Mouse (Mus musculus): ENCODE measurements at regions not wholly inside any gene's neighbourhood (a gene's known extent, or its start where the extent isn't known, plus 50 kb on each side); places are given as distances from the start of the nearest gene placed in this dataset.

DNA sequence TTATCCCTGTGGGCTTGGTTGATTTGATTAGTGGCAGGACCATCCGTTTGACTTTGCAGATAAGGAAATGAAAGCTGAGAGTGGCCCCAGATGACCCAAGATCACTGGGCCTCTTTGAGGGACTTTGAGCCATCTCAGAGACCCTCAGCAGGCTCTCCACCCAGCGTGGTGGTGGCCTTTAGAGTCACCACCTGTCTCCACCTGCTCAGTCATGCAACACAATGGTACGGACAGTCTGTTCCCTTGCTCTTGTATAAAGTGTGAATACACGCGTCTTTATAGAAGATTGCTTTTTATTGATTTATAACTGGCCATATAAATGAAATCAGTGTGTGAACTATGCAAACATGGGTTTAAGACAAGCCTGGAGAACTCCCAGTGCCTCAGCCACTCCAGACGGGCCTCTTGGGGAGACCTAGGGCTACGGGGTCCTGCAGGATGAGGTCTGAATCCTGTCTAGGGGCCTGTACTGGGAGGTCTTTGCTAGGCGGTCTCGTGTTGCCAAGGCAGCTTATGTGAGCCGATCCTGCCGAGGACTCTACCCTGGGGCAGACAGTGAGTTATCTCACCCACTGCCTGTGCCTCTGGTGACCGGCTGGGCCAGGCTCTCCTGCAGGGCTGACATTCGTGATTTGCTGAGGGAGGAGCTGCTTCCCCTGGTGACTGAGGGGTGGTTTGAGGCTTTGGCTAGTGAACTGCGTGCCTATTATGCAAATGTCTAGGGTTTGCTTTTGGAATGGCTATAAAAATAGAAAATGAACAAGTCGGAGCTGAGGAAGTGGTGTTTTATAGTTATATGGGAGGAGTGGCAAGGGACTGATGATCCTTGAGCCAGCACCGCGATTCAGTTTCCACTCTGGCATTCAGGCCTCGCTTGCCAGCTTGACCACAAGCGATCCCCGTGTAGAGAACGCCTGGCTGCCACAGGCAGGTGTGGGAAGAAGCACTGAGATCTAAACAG is 176.5 kb downstream of the Fam43a start:
- peak; percentile 58 to 70 for DNase-seq

DNA sequence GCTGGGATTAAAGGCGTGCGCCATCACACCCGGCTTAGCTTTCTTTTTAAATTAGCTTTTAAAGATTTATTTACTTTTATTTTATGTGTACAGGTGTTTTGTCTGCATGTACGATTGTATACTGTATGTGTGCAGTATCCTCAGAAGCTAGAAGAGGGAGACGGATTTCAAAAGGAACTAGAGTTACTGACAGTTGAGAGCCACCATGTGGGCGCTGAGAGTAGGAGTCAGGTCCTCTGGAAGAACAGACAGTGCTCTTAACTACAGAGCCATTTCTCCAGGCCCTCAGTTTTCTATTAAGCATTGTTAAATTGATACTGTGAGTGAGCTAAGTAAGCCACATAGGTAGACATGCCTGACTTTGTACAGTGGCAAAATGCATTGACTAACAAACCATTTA is 177.9 kb downstream of the Fam43a start:
- DNase-seq = no peak

DNA sequence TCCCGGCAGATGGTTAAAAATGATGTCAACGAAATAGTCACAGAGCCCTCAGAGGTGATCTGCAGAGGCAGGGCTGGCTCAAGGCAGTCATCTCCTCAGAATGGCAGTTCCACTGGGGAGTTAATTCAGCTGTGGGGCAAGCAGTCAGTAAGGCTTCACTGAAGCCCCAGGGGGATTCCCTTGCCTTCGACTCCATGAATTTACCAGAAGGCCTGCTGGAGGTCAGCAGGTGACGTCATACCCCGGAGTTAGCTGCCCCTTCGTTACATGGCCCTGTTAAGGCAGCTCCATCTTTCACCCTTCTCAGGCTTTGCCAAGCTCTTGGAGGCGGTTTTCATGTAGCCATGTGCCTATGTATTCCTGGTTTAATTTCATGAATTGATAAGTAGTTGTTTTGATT is 178.6 kb downstream of the Fam43a start:
- no peak for DNase-seq

DNA sequence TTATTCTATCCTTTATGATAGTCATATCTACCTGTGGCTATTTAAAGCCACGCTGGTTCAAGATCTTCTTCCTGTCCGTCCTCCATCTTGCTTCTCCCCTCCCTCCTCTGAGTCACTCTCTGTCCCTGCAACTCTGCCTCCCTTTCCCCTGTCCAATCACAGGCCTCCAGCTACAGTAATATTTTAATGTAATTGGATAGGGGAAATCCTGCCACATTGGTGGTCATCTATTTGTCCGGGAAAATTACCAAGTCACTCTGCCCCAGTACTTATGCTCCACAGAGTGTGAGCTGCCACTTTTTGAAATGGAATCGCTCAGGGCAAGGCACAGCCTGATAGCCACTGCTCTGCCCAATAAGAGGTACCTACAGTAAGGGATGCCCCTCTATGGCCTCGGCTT is 179.4 kb downstream of the Fam43a start:
- no peak for DNase-seq

DNA sequence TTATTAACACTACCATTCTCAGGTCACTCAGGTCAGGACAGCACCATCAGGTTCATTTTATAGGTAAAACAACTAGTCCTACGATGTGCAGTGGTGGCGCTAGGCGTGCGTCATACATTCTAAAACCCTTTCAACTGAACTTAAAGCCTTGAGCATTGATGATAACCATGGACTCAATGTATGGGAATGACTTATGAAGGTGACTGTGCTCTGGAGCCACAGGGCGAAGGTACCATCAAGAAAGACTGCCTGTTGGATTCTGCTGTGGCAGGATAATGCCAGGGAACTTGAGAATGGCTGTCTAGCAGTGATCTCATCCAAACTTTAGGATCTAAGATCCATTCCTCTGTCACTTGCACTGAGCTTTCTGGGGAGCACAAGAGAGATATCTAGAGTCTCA is 184.7 kb downstream of the Fam43a start:
- DNase-seq = no peak

DNA sequence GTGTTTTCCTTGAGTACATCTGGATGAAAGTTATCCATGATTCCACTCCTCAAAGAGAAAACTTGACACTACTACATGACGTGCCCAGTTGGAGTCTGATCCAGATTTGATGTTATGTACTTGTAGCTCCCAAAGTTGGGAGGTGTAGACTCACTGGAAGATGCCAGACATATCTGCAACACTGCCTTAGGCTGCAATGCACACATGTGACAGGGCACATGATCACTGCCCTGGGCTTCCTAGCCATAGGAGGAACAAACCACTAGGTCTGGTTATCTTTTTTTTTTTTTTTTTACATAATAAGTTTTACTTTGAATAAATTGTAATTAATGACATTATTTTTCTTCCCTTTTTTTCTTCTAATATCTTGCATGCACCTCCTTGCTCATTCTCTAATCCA is 185.4 kb downstream of the Fam43a start:
- DNase-seq = no peak

DNA sequence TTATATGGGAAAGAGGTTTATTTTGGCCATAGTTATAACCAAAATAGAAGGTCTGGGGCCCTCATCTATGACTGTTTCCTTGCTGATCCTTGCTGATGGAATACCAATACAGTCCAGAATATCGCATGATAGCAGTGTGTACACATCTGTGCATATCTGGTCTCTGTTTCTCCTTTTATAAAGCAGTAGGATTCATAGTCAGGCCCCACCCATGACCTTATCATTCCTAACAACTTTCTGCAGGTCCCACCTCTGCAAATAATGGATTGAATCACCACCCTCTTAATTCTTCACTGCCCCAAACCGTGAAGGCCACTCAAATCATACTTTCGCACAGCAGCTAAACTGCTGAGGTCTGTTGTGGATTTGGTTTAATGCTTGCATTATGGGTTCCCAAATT is 186.5 kb downstream of the Fam43a start:
- DNase-seq = no peak

DNA sequence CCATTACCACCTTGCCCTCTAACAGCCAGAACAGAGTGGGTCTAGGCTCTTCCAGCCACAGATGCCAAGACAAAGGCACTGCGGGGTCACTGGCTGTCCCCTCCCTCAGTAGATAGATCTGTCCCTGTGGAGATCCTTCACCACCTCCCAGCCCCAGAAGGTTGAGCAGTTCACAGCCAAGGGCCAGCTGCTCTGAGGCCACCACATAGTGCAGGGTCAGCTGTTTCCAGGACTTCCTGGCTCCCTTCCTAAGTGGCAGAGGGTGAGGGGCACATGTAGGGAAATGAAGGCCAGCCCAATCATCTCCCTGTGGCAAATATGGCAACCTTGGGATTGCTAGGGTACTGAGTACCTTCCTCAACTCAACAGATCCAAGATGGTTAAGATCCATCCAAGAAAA is 187.8 kb downstream of the Fam43a start:
- DNase-seq = peak in 1 of 2 experiments; percentile 64

DNA sequence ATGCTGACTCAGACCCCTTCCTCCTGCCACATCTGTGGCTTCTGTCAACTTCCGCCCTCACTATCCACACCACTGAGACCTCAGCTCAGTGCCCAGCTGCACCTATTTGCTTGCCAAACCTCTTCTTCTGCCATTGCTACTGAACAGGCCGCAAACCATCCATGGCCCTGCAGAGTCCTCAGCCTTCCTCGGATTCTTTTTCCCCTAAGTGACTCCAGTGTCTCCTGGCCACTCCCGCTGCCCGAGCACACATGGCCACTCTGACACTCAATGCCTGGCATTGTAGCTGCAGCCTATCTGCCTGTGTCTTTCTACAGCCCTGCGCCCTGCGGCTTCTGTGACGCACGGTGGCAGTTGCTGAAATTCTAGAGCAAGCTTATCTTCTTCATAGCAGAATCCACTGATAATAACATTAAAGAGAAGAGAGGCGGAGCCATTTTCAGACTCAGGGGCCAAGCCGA is 188.8 kb downstream of the Fam43a start:
- peak; percentile 55 to 62 for DNase-seq

DNA sequence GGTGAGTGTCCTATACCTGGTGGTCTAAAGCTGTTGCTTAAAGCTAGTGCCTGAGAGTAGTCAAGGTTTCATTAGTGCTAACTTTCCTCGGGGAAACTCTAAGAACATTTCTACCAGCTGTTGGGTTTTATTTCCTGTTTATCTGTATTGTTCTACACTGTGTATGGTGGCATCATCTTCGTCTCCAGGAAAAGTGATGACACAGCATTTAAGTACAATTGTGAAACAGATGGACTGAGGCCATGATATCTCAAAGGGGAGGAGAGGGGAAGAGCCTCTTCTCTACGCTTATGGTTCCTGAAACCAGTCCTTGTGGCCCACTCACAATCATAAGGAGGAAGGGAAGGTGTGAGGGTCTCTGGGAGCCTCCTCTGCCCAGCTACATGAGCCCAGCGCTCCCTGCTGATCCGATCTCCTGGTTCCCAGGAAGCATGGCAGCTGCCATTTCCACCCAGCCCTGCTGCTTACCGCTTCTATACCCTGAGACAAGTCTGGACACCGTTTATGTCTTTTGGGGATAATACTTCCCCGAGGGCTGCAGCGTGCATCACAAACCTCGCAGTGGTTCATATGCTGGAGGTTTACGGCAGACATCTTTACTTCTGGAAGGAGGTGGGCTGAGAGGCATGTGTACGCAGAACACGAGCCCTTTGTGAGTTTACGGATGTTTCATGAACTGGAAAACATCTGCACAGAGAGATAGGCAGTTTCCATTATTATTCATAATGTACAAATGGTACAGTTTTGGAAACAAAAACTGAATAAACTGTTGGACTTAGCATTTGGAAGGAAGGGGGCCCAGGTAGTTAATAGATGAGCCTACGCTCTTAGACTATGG is 189.6 kb downstream of the Fam43a start:
- DNase-seq = peak; percentile 53 to 68

DNA sequence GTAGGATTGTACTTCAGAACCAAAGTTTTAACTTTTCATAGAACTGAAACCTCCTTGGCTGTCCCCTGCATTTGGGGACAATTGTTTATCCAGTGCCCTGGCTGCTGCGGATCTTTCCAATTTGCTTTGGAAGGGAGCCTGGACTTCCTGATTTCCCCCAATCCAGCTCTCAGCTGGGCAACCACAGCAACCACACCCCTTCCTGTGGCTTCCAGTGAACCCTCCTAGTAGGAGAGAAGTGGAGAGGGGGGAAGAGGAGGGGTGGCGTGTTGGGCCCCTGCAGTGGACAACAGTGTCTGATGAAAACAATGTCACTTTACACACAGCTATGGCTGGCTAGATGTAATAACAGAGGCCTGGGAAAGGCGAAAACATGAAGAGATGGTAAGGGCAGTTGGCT is 190.5 kb downstream of the Fam43a start:
- DNase-seq = peak; percentile 88 to 94

DNA sequence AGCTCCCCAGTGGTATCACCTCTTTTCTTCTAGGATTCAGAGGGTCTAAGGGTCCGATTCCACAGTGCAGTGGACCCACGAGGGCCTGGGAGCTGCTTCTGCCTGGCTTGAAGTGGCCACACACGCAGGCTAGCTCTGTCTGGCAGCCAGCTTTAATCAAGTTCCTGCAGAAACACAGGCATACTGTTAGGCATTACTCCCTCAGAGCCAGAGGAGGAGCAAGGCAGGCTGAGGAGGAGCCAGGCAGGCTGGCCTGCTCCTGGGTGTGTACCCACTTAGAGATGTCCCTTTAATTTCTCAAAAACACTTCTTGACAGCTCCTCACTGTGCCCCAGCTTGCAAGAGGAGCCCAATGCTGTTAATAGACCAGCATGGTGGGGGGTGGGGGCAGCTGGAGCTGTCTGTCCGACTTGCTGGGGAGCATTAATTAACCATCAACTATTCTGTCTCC is 191.1 kb downstream of the Fam43a start:
- peak; percentile 75 to 83 for DNase-seq

DNA sequence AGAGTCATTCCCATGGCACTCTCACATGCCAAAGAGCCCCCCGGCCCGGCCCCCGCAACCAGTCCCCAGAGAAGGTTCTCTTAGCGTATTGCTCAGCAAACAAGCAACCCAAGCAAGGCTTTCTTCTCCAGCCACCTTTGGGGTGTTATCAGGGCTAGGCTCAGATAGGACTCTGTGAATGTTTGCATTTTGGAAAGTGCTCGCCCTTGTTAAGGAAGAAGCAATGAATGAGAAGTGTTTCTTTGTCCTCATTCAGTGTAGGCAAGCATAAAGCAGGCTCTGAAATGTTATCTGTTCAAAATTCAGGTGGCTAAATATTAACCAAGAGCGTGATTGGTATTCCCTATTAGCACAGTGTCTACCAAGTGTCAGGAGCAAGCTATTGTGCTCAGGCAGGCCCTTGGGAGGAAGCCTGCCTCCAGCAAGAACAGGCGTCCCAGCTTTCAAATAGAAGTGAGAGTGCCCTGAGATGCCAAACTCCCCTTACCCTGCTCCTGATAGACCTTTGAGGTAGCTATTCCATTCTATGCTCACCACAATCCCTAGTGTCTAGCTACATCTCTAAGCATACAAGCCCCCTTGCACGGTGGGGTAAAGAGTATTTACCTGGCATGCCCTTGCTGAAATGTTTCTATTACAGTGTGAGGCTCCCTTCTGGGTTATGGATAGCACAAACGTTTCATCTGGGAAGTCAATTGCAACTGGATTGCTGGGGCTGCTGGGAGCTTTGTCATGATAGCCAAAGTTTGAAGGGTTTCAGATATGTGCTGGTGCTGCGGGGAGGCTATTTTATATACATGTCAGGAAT is 191.7 kb downstream of the Fam43a start:
- DNase-seq = peak in 1 of 2 experiments; percentile 25

DNA sequence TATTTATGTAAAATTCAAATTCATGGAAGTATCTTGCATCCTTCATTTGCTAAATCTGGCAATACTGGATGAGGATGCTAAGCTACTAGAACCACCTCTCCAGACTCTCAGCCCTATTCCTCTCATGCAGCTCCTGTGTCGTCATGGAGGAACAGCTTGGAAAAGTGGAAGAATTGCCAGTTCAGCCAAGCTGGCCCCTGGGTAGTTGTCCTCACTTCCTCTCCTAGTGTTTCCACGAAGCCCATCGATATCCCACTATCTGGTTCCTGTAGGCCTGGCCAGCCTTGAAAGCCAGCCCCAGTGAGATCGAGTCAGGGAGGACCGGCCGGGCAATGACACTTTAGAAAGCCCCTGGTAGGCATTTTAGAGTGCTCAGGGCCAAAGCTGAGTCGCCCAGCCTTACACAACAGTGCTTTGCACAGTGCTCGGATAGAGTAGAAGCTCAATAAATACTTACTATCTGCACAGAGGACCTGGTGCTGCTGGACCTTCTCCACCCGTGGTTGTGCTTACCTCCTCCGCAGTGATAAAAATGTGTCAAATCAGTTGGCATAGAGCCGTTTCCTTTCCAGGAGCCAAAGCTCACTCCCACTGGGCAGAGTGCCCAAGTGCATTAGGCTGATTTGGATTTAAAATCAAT is 193.3 kb downstream of the Fam43a start:
- peak; percentile 45 to 62 for DNase-seq

DNA sequence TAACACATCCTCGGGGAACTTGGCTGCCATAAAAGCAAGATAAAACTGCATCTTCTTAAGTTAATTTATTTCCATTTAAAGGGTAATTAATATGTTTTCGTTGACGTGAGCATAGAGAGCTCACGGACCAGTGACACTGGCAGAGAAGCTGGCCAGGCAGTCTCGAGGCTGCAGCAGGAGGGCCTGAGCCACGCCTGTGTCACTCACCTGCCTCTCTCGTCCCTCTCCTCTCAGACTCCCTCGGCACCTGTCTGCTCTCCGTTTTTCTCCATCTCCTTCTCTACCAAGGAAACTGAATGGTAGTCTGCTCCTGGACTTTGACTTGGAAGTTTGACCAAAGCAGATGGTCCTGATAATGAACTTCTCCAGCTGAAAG is 193.8 kb downstream of the Fam43a start:
- no peak for DNase-seq

DNA sequence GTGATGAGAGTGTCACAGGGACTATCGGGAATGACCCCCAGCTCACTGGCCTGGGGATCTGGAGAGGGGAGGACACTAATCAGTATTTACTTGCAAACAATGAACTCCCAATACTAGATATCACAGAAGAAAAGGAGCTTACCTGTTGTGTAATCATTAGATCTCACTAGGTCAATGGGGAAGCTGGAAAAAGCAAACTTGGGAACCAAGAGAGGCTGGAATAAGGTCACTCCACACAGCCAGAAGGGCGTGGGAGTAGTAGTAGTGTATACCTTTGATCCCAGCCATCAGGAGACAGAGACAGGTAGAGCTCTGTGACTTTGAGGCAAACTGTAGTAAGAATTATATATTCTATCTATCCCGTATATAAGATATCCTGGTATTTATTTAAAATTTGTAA is 194.3 kb downstream of the Fam43a start:
- DNase-seq = no peak

DNA sequence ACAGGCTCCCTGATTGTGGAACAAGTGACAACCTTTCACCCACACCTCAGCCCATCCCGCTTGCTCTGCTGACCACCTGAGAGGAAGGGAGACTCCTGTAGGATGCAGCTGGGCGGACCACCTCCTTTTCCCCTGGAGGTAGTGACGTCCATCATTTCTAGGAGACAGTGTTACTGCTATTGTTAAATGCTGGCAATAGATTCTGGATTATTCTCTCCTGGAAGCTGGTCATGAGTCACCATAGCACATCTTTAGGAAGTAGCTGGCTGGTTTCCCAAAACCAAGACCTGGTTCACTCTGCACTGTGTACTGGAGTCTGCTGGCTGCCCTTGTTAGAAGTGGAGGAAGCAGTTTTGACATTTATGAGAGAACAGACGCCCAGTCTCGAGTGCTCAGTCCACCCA is 196.0 kb downstream of the Fam43a start:
- DNase-seq = peak; percentile 56 to 83

DNA sequence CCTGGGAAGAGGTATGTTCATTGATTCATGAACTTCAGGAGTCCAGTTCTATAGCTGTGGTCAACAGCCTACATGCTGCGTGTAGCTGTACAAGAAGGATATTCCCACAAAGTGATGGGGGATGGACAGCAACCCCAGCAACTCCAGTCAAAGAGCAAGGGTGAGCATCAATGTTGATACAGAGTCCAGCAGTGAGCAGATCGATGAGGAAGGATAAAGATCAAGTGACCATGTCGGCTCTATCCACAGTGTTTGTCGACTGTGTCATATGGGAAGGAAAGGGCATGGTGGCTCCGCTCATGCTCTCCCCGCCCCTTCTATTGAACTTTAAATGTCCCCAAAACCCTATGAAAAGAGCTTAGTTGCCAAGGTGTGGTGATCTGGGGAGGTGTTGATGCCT is 196.6 kb downstream of the Fam43a start:
- no peak for DNase-seq

DNA sequence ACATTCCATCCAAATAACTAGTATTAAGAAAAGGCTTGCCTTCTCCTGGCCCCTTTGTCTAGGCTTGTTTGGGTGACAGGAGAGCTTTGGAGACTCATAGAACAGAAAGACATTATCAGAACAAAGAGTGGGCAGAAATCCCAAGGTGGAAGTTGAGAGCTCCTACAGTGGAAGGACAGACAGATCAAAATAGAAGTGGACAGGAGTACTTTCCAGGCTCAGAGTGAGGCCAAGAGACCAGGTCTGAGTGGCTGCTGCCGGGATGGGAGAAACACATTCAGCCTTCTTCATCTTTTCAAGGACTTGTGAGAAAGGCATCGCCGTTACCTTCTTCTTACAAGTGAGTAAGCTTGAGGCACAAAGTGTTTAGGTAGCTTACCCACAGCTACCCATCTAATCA is 197.5 kb downstream of the Fam43a start:
- DNase-seq = peak in 1 of 2 experiments; percentile 12

DNA sequence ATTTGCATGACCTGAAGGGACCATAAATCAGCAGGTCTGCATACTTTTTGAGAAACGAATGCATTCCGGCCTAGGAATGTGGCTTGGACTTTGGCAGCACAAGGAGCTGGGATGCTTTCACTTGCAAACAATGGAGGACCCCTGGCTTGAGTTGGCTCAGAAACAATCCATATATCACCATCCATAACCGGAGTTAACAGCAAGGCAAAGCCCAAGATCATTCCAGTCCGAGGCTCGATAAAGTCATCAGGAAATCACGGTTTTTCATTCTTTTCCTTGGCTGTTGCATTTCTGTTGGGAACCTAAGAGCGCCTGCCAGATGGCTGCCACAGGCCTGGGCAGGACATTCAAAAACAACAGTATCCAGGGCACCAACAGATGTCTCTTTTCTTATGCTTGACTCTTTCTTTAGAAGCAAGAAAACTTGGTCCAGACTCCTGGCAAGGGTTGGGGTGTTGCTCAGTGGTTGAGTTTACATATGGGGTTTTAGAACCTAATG is 198.5 kb downstream of the Fam43a start:
- peak in 1 of 2 experiments; percentile 23 for DNase-seq

DNA sequence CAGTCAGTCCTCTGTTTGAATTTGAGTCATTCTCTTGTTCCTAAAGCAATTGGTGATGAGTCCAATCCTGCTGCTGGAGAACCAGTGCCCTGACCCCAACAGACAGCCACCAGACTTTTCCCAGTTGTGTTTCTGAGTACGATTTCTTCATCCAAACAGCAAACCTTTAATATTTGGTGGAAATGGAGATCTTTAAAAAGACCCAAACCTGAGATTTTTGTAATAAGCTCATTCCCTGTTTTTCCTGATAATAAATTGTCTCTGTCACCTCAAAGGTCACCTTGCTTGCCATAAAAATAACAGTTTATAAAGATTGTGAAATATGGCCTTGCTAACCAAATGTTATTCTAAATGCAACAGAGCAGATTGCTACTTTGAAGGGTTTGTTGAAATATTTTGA is 199.0 kb downstream of the Fam43a start:
- DNase-seq = no peak

Data from heart, adult 18-20 months (tissue).